Mouse (Mus musculus) neural tube, embryonic 14.5 days (tissue): ENCODE results near the gene Slco3a1. TPM values are rescaled to one million over a fixed set of nuclear protein-coding genes. Genes with fewer than 3 reads are reported as not detected.

Experiments used
- microRNA-seq: library from miRNA; unstranded; fragments of <30 nt; microRNA quantifications from one replicate; pipeline ENCODE4, GENCODE M21; 2016
- polyA plus RNA-seq: library from polyadenylated mRNA; unstranded; fragments of >200 nt; fragmentation: Nextera tagmentation; extraction: Ambion mirVana; gene quantifications from 2 replicates; pipeline ENCODE4 v1.2.1, GENCODE M21; 2014

Slco3a1 gene
- polyA plus RNA-seq, 1 experiment from 2014 or later, result 18.6 TPM

Small RNA genes within 50 kb of the gene (microRNA-seq; reads per million reads assigned to microRNA genes)
- gene Gm27459, result not detected
